Mouse (Mus musculus) ES-Bruce4 (cell line): ENCODE results near the gene Tmem141. TPM values are rescaled to one million over a fixed set of nuclear protein-coding genes. Genes with fewer than 3 reads are reported as not detected.
A peak's percentile ranks its signal among the peaks of the same experiment; 100 is the strongest.

Source experiments
- H3K27ac ChIP-seq: 2 replicates; pipeline ENCODE4 v1.5.1; 2012; ENCODE audit warnings: low read length, inconsistent platforms; ENCODE audit not compliant: insufficient read depth
- H3K27me3 ChIP-seq: 2 replicates; pipeline ENCODE4 v1.6.1; 2012; ENCODE audit warnings: mild to moderate bottlenecking, low read length, inconsistent platforms; ENCODE audit not compliant: control insufficient read depth, poor library complexity, insufficient read depth, severe bottlenecking
- H3K36me3 ChIP-seq: 2 replicates; pipeline ENCODE4 v1.6.1; 2012; ENCODE audit warnings: inconsistent platforms, mild to moderate bottlenecking, low read length, moderate library complexity; ENCODE audit not compliant: control insufficient read depth, poor library complexity, insufficient read depth, severe bottlenecking
- H3K4me1 ChIP-seq: one replicate; pipeline ENCODE4 v1.8.1; 2011; ENCODE audit warnings: low read length; ENCODE audit not compliant: control insufficient read depth, insufficient read depth
- H3K4me3 ChIP-seq: 2 replicates; pipeline ENCODE4 v1.5.1; 2011; ENCODE audit warnings: low read depth, mild to moderate bottlenecking, low read length
- H3K9ac ChIP-seq: 2 replicates; pipeline ENCODE4 v1.6.1; 2012; ENCODE audit warnings: low read depth, mild to moderate bottlenecking, inconsistent platforms; ENCODE audit not compliant: poor library complexity, severe bottlenecking
- H3K9me3 ChIP-seq: replicated peaks from 2 replicates; pipeline ENCODE4 v1.6.1; 2012; ENCODE audit warnings: mild to moderate bottlenecking, low read length, inconsistent platforms; ENCODE audit not compliant: control insufficient read depth, poor library complexity, insufficient read depth, severe bottlenecking
- CTCF ChIP-seq: IDR thresholded peaks from one replicate; pipeline ENCODE4 v1.8.1; 2011; ENCODE audit warnings: low read depth, low read length
- EP300 ChIP-seq: IDR thresholded peaks from 2 replicates; pipeline ENCODE4 v1.6.1; 2011; ENCODE audit warnings: low read depth, low read length; ENCODE audit not compliant: insufficient read depth
- POLR2A ChIP-seq: IDR thresholded peaks from one replicate; pipeline ENCODE4 v1.8.1; 2011; ENCODE audit warnings: low read length; ENCODE audit not compliant: insufficient read depth
- polyA plus RNA-seq: library from polyadenylated mRNA; stranded (reverse); fragments of >200 nt; gene quantifications from 2 replicates; pipeline ENCODE4 v1.2.4, GENCODE M21; 2011; ENCODE audit warnings: low read depth; ENCODE audit not compliant: missing spikeins, insufficient read depth, insufficient read length

The Tmem141 gene
- polyA plus RNA-seq, 1 experiment: 12.3 TPM

DNA sequence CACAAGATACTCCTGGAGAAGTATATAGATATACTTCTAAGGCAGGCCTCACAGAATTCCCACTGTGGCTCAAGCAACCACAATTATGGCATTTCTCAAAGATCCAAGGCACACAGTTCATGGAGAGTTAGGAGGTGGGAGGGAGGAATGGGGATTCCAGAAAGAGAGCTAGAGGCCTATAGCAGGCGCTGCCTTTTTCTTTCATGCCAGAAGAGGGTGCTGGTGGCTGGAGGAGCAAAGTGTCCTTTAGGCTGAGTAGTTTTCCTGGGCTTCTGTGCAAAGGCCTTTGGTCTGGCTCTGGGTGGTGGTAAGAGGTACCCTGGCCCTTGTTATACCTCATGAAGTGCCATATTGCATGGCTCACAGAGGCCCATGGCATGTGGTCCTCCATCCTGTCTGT is 12.2 kb upstream of the Tmem141 start:
- Histone ChIP-seq H3K9me3 (no peaks in the 10 kb centered on the region), H3K4me3 (no peak overlapping the region), H3K4me1 (no peaks in the 10 kb centered on the region), H3K27me3 (no peaks in the 10 kb centered on the region), H3K36me3 (no peaks in the 10 kb centered on the region), H3K27ac (no peak overlapping the region), H3K9ac (no peak overlapping the region)
- TF ChIP-seq CTCF (peak; percentile 20), EP300 (no peak)

DNA sequence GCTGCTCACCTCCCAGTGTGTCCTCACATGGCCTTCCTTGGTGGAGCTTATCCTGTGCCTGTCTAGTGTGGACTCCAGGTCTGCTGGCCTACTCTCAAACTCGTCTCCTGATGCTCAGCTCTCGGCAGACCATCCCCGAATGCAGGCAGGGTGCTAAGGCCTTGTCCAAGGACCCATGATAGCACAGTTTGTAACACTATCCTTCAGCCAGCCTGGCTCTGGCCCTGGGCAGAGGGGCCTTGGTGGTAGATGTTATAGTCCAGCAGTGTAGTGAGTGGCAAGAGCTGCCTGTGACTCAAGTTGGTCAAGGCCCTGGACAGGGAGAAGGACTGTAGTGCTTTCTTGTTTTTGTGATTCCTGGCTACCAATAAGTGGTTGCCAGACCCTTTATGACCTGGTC is 11.8 kb upstream of the Tmem141 start:
- Histone ChIP-seq H3K27ac (no peak overlapping the region), H3K9me3 (no peaks in the 10 kb centered on the region), H3K4me3 (no peak overlapping the region), H3K4me1 (no peaks in the 10 kb centered on the region), H3K27me3 (no peaks in the 10 kb centered on the region), H3K9ac (no peak overlapping the region), H3K36me3 (no peaks in the 10 kb centered on the region)
- TF ChIP-seq EP300 (no peak), CTCF (no peak), POLR2A (no peak)

DNA sequence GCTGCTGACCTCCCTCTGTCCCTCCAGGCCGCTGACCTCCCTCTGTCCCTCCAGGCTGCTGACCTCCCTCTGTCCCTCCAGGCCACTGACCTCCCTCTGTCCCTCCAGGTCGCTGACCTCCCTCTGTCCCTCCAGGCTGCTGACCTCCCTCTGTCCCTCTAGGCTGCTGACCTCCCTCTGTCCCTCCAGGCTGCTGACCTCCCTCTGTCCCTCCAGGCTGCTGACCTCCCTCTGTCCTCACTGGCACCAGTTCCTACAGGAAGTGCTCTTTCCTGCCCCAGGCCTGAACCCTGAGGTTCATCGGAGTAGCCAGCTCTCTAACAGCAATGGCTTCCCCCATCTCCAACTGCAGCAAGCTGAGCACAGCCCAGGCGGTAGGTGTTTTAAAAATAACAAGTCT is 6.9 kb upstream of the Tmem141 start:
- Histone ChIP-seq H3K36me3 (no peaks in the 10 kb centered on the region), H3K4me3 (no peak overlapping the region), H3K9me3 (no peaks in the 10 kb centered on the region)

DNA sequence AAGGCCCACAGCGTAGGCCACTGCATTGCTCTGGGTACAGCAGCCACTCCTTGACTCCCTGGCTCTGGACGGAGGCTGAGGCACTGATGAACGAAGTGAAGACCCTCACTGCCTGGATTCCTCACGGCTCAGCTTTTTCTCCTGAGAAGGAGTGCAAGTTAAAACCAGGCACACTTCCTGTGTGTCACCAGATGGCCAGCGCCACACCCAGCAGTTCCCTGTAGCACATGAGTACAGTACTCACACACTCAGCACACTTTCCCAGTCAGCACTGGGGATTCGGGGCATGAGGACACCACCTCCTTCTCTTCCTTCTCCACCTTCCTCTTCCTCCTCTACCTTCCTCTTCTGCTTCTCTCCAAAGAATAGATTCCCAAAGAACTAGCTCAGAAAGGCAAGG is 6.0 kb upstream of the Tmem141 start, which contains the start of gene Fcna:
TSS of gene Fcna (minus strand) at position 220 of the 400 bp plus-strand sequence.
- TF ChIP-seq EP300 (no peak), CTCF (no peak), POLR2A (no peak)
- Histone ChIP-seq H3K27me3 (no peaks in the 10 kb centered on the region), H3K4me3 (no peak within 1 kb of the TSS), H3K9ac (no peak within 1 kb of the TSS), H3K27ac (no peak within 1 kb of the TSS), H3K9me3 (no peaks in the 10 kb centered on the region), H3K4me1 (no peaks in the 10 kb centered on the region), H3K36me3 (no peaks in the 10 kb centered on the region)

More for the DNA sequence above, 6.9 kb upstream of the Tmem141 start:
- TF ChIP-seq POLR2A: no peak
- no peak for TF ChIP-seq EP300
- TF ChIP-seq CTCF: no peak
- Histone ChIP-seq H3K4me1 (no peaks in the 10 kb centered on the region), H3K27me3 (no peaks in the 10 kb centered on the region), H3K27ac (no peak overlapping the region), H3K9ac (no peak overlapping the region)

DNA sequence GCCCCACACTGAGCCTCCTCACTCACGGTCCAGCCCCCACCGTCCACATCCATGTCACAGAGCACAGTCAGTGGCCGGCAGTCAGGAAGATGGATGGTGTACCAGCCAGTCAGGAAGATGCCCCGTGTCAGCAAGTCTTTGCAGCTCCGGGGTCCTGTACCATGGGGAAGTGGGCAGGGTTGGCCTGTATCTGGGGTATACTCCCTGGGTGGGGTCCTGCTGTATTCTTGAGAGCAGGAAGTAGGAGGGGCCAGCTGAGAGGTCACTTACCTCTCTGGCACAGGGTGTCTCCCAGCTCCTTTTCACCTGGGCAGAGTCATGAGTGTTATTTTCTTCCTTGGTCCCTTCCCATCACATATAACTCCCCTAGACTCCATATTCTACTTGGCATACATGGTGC is 4.2 kb upstream of the Tmem141 start:
- H3K27me3 ChIP-seq: no peaks in the 10 kb centered on the region
- H3K9me3 ChIP-seq: no peaks in the 10 kb centered on the region
- no peak overlapping the region for H3K4me3 ChIP-seq
- no peak overlapping the region for H3K27ac ChIP-seq
- no peak overlapping the region for H3K9ac ChIP-seq
- no peaks in the 10 kb centered on the region for H3K36me3 ChIP-seq
- TF ChIP-seq CTCF (no peak), EP300 (no peak), POLR2A (no peak)
- H3K4me1 ChIP-seq: no peaks in the 10 kb centered on the region

DNA sequence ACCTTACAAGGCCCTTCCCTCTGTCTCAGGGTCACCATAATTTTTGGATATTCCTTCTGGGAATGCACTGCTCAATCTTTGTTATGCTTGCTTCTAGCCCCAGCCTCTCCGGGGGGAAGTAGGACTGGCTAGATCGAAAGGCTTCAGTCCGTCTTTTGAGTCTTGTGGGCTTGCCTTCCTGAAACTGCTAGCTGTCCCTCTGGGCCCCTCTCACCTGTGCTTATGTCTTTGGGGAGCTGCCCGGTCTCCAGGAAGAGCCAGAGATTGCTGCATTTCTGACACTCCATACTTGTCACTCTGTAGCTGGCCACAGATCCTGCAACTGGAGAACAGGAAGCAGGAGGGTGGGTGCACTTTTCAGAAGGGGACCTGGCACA is 965 bp downstream of the Tmem141 start:
- Histone ChIP-seq H3K4me3 (no peak overlapping the region), H3K9ac (no peak overlapping the region)
- no peak for TF ChIP-seq CTCF
- TF ChIP-seq EP300: no peak
- TF ChIP-seq POLR2A: no peak

More for the DNA sequence above, 965 bp downstream of the Tmem141 start:
- Histone ChIP-seq H3K4me1 (no peaks in the 10 kb centered on the region), H3K27me3 (0 out of 2 replicates have a peak, but pooled peaks cover 1% of the 10 kb centered on the region), H3K9me3 (no peaks in the 10 kb centered on the region), H3K27ac (no peak overlapping the region), H3K36me3 (no peaks in the 10 kb centered on the region)
